Mouse (Mus musculus): Measurements from ENCODE around the gene Zfp638. TPM values are rescaled to one million over a fixed set of nuclear protein-coding genes. Genes with fewer than 3 reads are reported as not detected.
"Not testable (repeated sequence)": the region's sequence is repeated elsewhere in the genome, so short reads cannot be mapped to it uniquely, and the experiment has no call there.

Gene Zfp638
- polyA plus RNA-seq, 2 experiments = 14.0 to 19.3 TPM

GRCm38 (mm10) chr6:84010303-84011225, 143.7 kb downstream of the Zfp638 start:
- no peaks in the 10 kb centered on the region for H3K9me3 ChIP-seq (ENCODE audit: control insufficient read depth, low read length)
- H3K4me2 ChIP-seq (ENCODE audit: low read depth) = no peak overlapping the region
- no peaks in the 10 kb centered on the region for H3K36me3 ChIP-seq (replicated peaks; ENCODE audit: control insufficient read depth, insufficient read depth, low read depth)
- no peak overlapping the region for H3K4me3 ChIP-seq (ENCODE audit: insufficient read depth in 1 of 2, low read depth in 2 of 2, low read length in 2 of 2)
- DNase-seq (ENCODE audit: low read depth in 3 of 3, low spot score in 3 of 3) (no peak), ATAC-seq (ENCODE audit: insufficient read depth) (no peak)
- no peaks in the 10 kb centered on the region for H3K4me1 ChIP-seq (replicated peaks; ENCODE audit: control insufficient read depth in 2 of 2, insufficient read depth in 2 of 2, low read length in 1 of 2)
- TF ChIP-seq EP300 (IDR thresholded peaks at IDR 0.05; ENCODE audit: low read depth) = no peak
- TF ChIP-seq CTCF (IDR thresholded peaks at IDR 0.05; ENCODE audit: low read depth) = no peak
- no peak overlapping the region for H3K27ac ChIP-seq
- 49% methylated on average over 8 of the region's 8 CpGs for WGBS (ENCODE audit: insufficient replicate concordance)
- peaks cover 19% of the 10 kb centered on the region for H3K27me3 ChIP-seq (ENCODE audit: control insufficient read depth, insufficient read depth, low read length)
- H3K9ac ChIP-seq (replicated peaks) = no peak overlapping the region

- H3K4me1 ChIP-seq (replicated peaks; ENCODE audit: control insufficient read depth in 2 of 2, insufficient read depth in 2 of 2, low read length in 1 of 2); H3K4me3 ChIP-seq (ENCODE audit: insufficient read depth in 1 of 2, low read depth in 2 of 2, low read length in 2 of 2); H3K9ac ChIP-seq (replicated peaks); H3K36me3 ChIP-seq (replicated peaks; ENCODE audit: control insufficient read depth, insufficient read depth, low read depth); H3K9me3 ChIP-seq (ENCODE audit: control insufficient read depth, low read length); H3K4me2 ChIP-seq (ENCODE audit: low read depth); DNase-seq (ENCODE audit: low read depth in 3 of 3, low spot score in 3 of 3); ATAC-seq (ENCODE audit: insufficient read depth); H3K27ac ChIP-seq: not testable (repeated sequence)
- peaks cover 11% of the 10 kb centered on the region for H3K27me3 ChIP-seq (ENCODE audit: control insufficient read depth, insufficient read depth, low read length)
- WGBS (ENCODE audit: insufficient replicate concordance) = 24% methylated on average over 4 of the region's 4 CpGs
- 0 out of 2 replicates have a peak, but pooled peaks have one; percentile 6 for TF ChIP-seq CTCF (IDR thresholded peaks at IDR 0.05; ENCODE audit: low read depth)
Measured at GRCm38 (mm10) chr6:84014961-84015683, 148.2 kb downstream of the Zfp638 start.

GRCm38 (mm10) chr6:84016851-84017250, 149.9 kb downstream of the Zfp638 start:
- ATAC-seq (ENCODE audit: insufficient read depth) = no peak
- Histone ChIP-seq H3K36me3 (replicated peaks; ENCODE audit: control insufficient read depth, insufficient read depth, low read depth) (no peaks in the 10 kb centered on the region), H3K9me3 (ENCODE audit: control insufficient read depth, low read length) (no peaks in the 10 kb centered on the region), H3K4me3 (ENCODE audit: insufficient read depth in 1 of 2, low read depth in 2 of 2, low read length in 2 of 2) (no peak overlapping the region), H3K4me2 (ENCODE audit: low read depth) (no peak overlapping the region), H3K9ac (replicated peaks) (no peak overlapping the region), H3K27ac (no peak overlapping the region), H3K4me1 (replicated peaks; ENCODE audit: control insufficient read depth in 2 of 2, insufficient read depth in 2 of 2, low read length in 1 of 2) (no peaks in the 10 kb centered on the region), H3K27me3 (ENCODE audit: control insufficient read depth, insufficient read depth, low read length) (peaks cover 13% of the 10 kb centered on the region)
- TF ChIP-seq CTCF (IDR thresholded peaks at IDR 0.05; ENCODE audit: low read depth) (no peak), EP300 (IDR thresholded peaks at IDR 0.05; ENCODE audit: low read depth) (no peak)
- DNase-seq (ENCODE audit: low read depth in 3 of 3, low spot score in 3 of 3) = no peak
- 71% methylated on average over 7 of the region's 7 CpGs for WGBS (ENCODE audit: insufficient replicate concordance)

- no peaks in the 10 kb centered on the region for H3K4me1 ChIP-seq (replicated peaks; ENCODE audit: control insufficient read depth in 2 of 2, insufficient read depth in 2 of 2, low read length in 1 of 2)
- ATAC-seq (ENCODE audit: insufficient read depth) (no peak), DNase-seq (ENCODE audit: low read depth in 3 of 3, low spot score in 3 of 3) (no peak)
- no peaks in the 10 kb centered on the region for H3K36me3 ChIP-seq (replicated peaks; ENCODE audit: control insufficient read depth, insufficient read depth, low read depth)
- WGBS (ENCODE audit: insufficient replicate concordance) = 27% methylated on average over 3 of the region's 3 CpGs
- H3K27ac ChIP-seq = no peak overlapping the region
- no peak overlapping the region for H3K9ac ChIP-seq (replicated peaks)
- no peak overlapping the region for H3K4me2 ChIP-seq (ENCODE audit: low read depth)
- no peaks in the 10 kb centered on the region for H3K9me3 ChIP-seq (ENCODE audit: control insufficient read depth, low read length)
- peaks cover 13% of the 10 kb centered on the region for H3K27me3 ChIP-seq (ENCODE audit: control insufficient read depth, insufficient read depth, low read length)
- H3K4me3 ChIP-seq (ENCODE audit: insufficient read depth in 1 of 2, low read depth in 2 of 2, low read length in 2 of 2) = no peak overlapping the region
- TF ChIP-seq CTCF (IDR thresholded peaks at IDR 0.05; ENCODE audit: low read depth) = peak; percentile 19; the same call in 1 of the 2 replicates
- no peak for TF ChIP-seq EP300 (IDR thresholded peaks at IDR 0.05; ENCODE audit: low read depth)
Measured at GRCm38 (mm10) chr6:84017392-84017791, 150.5 kb downstream of the Zfp638 start.

All from liver, embryonic 14.5 days (tissue).